Mouse (Mus musculus) ES-E14 (cell line): ENCODE data around the gene Lrrc42. TPM values are rescaled to one million over a fixed set of nuclear protein-coding genes. Genes with fewer than 3 reads are reported as not detected.

Source experiments
- DNase-seq: peaks from one replicate; pipeline ENCODE4 v3.0.0-alpha.2; 2013; ENCODE audit warnings: low read depth, low spot score
- H3K27ac ChIP-seq: 2 replicates; pipeline ENCODE4 v1.5.1; 2012; ENCODE audit warnings: low read depth, mild to moderate bottlenecking, low read length, moderate library complexity, mixed read lengths; ENCODE audit not compliant: poor library complexity, insufficient read depth, severe bottlenecking
- H3K36me3 ChIP-seq: 2 replicates; pipeline ENCODE4 v1.6.1; 2012; ENCODE audit warnings: mild to moderate bottlenecking, low read length, moderate library complexity, mixed read lengths; ENCODE audit not compliant: control insufficient read depth, poor library complexity, insufficient read depth, severe bottlenecking
- H3K4me1 ChIP-seq, 2 experiments: fragments of 150-350 bp in 1 of 2; sonication (generic) in 1 of 2; 2 replicates each; pipeline ENCODE4 v1.6.1; 2012; ENCODE audit warnings: low read length in 2 of 2, mild to moderate bottlenecking in 1 of 2, mixed read lengths in 1 of 2; ENCODE audit not compliant: control insufficient read depth in 2 of 2, insufficient read depth in 2 of 2, poor library complexity in 1 of 2
- H3K4me3 ChIP-seq, 2 experiments: fragments of 150-350 bp in 1 of 2; sonication (generic) in 1 of 2; 2 replicates each; pipeline ENCODE4 v1.5.1; 2012; ENCODE audit warnings: low read length in 2 of 2, low read depth in 1 of 2, mild to moderate bottlenecking in 1 of 2, mixed read lengths in 1 of 2; ENCODE audit not compliant: insufficient read depth in 1 of 2, poor library complexity in 1 of 2, severe bottlenecking in 1 of 2
- H3K9ac ChIP-seq: 2 replicates; pipeline ENCODE4 v1.6.1; 2012; ENCODE audit warnings: low read depth, mild to moderate bottlenecking, low read length, mixed read lengths; ENCODE audit not compliant: poor library complexity, insufficient read depth, severe bottlenecking
- H3K9me3 ChIP-seq: fragments of 150-350 bp; sonication (generic); 2 replicates; pipeline ENCODE4 v1.6.1; 2012; ENCODE audit warnings: low read depth, mild to moderate bottlenecking, low read length; ENCODE audit not compliant: control insufficient read depth, insufficient read depth
- CHD2 ChIP-seq: IDR thresholded peaks from 2 replicates; pipeline ENCODE4 v1.6.1; 2014; ENCODE audit warnings: mild to moderate bottlenecking, low read depth, low read length, inconsistent platforms
- HCFC1 ChIP-seq: IDR thresholded peaks from 2 replicates; pipeline ENCODE4 v1.6.1; 2012; ENCODE audit warnings: low read length, inconsistent platforms, borderline replicate concordance; ENCODE audit not compliant: insufficient read depth
- MAFK ChIP-seq: IDR thresholded peaks from 2 replicates; pipeline ENCODE4 v1.6.1; 2014; ENCODE audit warnings: mild to moderate bottlenecking, low read depth, low read length, inconsistent platforms; ENCODE audit not compliant: insufficient read depth
- ZC3H11A ChIP-seq: IDR thresholded peaks from 2 replicates; pipeline ENCODE4 v1.6.1; 2012; ENCODE audit warnings: low read depth, mild to moderate bottlenecking, inconsistent platforms, low read length, borderline replicate concordance
- ZNF384 ChIP-seq: IDR thresholded peaks from 2 replicates; pipeline ENCODE4 v1.6.1; 2012; ENCODE audit warnings: low read depth, low read length, inconsistent platforms
- in situ Hi-C, 2 experiments: fragments of 600-800 bp; cut with MboI; formaldehyde crosslinking; loops; one replicate each; pipeline ENCODE4 v1.15.1; 2025; ENCODE audit warnings: low sequenced_read_pairs in 2 of 2, inconsistent platforms in 1 of 2; ENCODE audit not compliant: unreplicated experiment in 2 of 2
- total RNA-seq: library from RNA; depleted of rRNA; stranded (reverse); fragments of 300-350 nt; gene quantifications from 2 replicates; pipeline ENCODE4 v1.2.3, GENCODE M21; 2012

Gene Lrrc42
- total RNA-seq, 1 experiment, result 24.0 TPM

- Histone ChIP-seq H3K27ac (no peak overlapping the region), H3K9ac (no peak overlapping the region), H3K4me3 (no peak overlapping the region), H3K36me3 (peaks cover 11% of the 10 kb centered on the region), H3K4me1 (no peaks in the 10 kb centered on the region), H3K9me3 (no peaks in the 10 kb centered on the region)
- TF ChIP-seq ZNF384 (no peak), CHD2 (no peak), ZC3H11A (no peak), HCFC1 (no peak), MAFK (no peak)
- no peak for DNase-seq
- in situ Hi-C loops, result no loop called here
Observed at GRCm38 (mm10) chr4:107240196-107240595, 13.1 kb downstream of the Lrrc42 start.

GRCm38 (mm10) chr4:107238253-107238652 is 15.1 kb downstream of the Lrrc42 start:
- Histone ChIP-seq H3K4me3 (no peak overlapping the region), H3K4me1 (no peaks in the 10 kb centered on the region), H3K9me3 (no peaks in the 10 kb centered on the region), H3K9ac (no peak overlapping the region), H3K36me3 (peaks cover 15% of the 10 kb centered on the region), H3K27ac (no peak overlapping the region)
- TF ChIP-seq MAFK, result no peak
- no peak for TF ChIP-seq ZNF384
- TF ChIP-seq CHD2, result no peak
- TF ChIP-seq ZC3H11A, result no peak
- TF ChIP-seq HCFC1, result no peak
- DNase-seq, result no peak
- in situ Hi-C loops, result no loop called here

GRCm38 (mm10) chr4:107232219-107232618 is 21.1 kb downstream of the Lrrc42 start:
- Histone ChIP-seq H3K27ac (no peak overlapping the region), H3K9ac (no peak overlapping the region), H3K36me3 (peaks cover 7% of the 10 kb centered on the region), H3K4me3 (no peak overlapping the region), H3K4me1 (no peaks in the 10 kb centered on the region), H3K9me3 (no peaks in the 10 kb centered on the region)
- TF ChIP-seq MAFK, result no peak
- in situ Hi-C loops, result no loop called here
- no peak for DNase-seq

GRCm38 (mm10) chr4:107226313-107226712 is 27.0 kb downstream of the Lrrc42 start:
- Histone ChIP-seq H3K4me3 (no peak overlapping the region), H3K27ac (no peak overlapping the region), H3K4me1 (no peaks in the 10 kb centered on the region), H3K9me3 (no peaks in the 10 kb centered on the region), H3K9ac (no peak overlapping the region), H3K36me3 (no peaks in the 10 kb centered on the region)
- in situ Hi-C loops, result no loop called here
- DNase-seq, result no peak
- TF ChIP-seq CHD2 (no peak), ZC3H11A (no peak), MAFK (no peak), HCFC1 (no peak), ZNF384 (no peak)
